Mouse (Mus musculus): Measurements from ENCODE around the gene 4933406M09Rik. TPM values are rescaled to one million over a fixed set of nuclear protein-coding genes. Genes with fewer than 3 reads are reported as not detected.

The 4933406M09Rik gene
- not detected for polyA plus RNA-seq (2014; fragmentation: Illumina TruSeq; extraction: RNeasy Lipid Tissue Mini Kit (QIAGEN cat#74804))

DNA sequence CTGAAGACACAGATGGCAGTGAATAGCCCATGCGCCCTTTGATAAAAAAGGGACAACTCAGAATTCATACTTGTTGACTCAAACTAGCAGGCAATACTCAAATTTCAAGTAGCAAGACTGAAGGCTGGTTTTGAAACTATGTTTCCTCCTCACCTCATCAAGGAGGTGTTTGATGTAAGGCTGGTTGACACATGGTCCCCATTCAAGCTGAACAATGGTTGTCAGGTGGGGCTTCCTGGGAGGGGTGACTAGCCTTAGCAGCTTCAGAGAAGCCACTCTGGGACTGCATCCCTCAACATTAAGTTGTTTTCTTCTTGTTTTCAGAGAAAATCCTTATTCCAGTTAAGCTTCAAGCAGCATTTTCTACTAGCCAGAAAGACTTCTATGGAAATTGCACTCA, at the start of gene 4933406M09Rik:
Gene 4933406M09Rik (plus strand): TSS at position 275 of the 400 bp plus-strand sequence.

GRCm38 (mm10) chr1:134361857-134362212, 23.9 kb upstream of the 4933406M09Rik start, which contains the start of gene Tmem183a:
Gene Tmem183a, minus strand, starts transcription at chr1:134361979.

DNA sequence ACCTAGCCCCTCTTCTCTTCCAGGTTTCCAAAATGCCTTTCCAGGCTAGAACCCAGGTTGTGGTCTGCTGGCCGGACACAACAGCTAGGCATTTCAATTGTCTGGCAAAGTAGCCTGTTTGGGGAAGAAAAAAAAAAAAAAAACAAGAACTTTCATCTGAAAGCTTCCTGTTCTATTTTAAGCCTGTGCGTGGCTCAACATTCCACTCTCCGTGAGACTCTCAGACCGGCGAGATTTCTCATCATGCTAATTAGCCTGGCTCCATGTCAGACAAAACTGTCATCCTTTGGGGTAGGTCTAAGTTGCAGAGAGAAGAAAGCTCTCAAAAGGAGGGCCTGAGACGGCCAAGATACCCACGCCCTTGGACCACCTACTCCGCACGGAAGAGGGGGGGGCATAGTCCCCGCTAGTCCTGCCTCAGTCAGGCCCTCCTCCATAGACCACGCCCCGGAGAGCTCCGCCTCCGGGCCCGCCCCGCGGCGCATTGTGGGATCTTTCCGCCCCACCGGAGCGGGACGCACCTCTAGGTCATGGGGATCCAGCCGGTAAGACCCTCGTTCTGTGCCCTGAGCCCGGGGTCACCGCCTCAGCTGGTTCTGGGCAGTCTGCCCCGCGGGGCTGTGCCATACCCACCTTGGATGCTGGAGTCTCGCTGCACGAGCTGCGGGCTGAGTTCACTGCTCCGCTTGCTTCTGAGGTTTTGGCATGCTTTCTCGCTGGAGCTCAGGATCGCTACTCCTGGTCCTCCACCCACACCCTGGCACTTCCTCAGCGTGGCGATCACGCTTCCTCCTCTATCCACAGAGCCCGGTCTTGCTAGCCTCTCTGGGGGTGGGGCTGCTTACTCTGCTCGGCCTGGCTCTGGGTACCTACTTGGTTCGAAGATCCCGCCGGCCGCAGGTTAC, 20.0 kb downstream of the 4933406M09Rik start, which contains the start of gene Cyb5r1:
Gene Cyb5r1 (plus strand): TSS at position 51 of the 905 bp plus-strand sequence.

GRCm38 (mm10) chr1:134415168-134415831, 29.6 kb downstream of the 4933406M09Rik start, which contains the start of gene Adipor1:
Gene Adipor1, plus strand, starts transcription at chr1:134415378.

Other genes with a start within 250 kb of the 4933406M09Rik start
- gene Chil1, start 203.8 kb upstream of the 4933406M09Rik start, polyA plus RNA-seq (2014; fragmentation: Illumina TruSeq; extraction: RNeasy Lipid Tissue Mini Kit (QIAGEN cat#74804)), result not detected
- gene Mybph, start 192.5 kb upstream of the 4933406M09Rik start, polyA plus RNA-seq (2014; fragmentation: Illumina TruSeq; extraction: RNeasy Lipid Tissue Mini Kit (QIAGEN cat#74804)), result not detected
- 5.0 TPM for gene Adora1, start 150.5 kb upstream of the 4933406M09Rik start, polyA plus RNA-seq (2014; fragmentation: Illumina TruSeq; extraction: RNeasy Lipid Tissue Mini Kit (QIAGEN cat#74804))
- not detected for gene Myog, start 96.0 kb upstream of the 4933406M09Rik start, polyA plus RNA-seq (2014; fragmentation: Illumina TruSeq; extraction: RNeasy Lipid Tissue Mini Kit (QIAGEN cat#74804))
- 0.14 TPM for gene Ppfia4, start 53.0 kb upstream of the 4933406M09Rik start, polyA plus RNA-seq (2014; fragmentation: Illumina TruSeq; extraction: RNeasy Lipid Tissue Mini Kit (QIAGEN cat#74804))
- 46.8 TPM for gene Tmem183a, start 24.0 kb upstream of the 4933406M09Rik start, polyA plus RNA-seq (2014; fragmentation: Illumina TruSeq; extraction: RNeasy Lipid Tissue Mini Kit (QIAGEN cat#74804))
- 17.8 TPM for gene Cyb5r1, start 19.6 kb downstream of the 4933406M09Rik start, polyA plus RNA-seq (2014; fragmentation: Illumina TruSeq; extraction: RNeasy Lipid Tissue Mini Kit (QIAGEN cat#74804))
- 50.0 TPM for gene Adipor1, start 29.4 kb downstream of the 4933406M09Rik start, polyA plus RNA-seq (2014; fragmentation: Illumina TruSeq; extraction: RNeasy Lipid Tissue Mini Kit (QIAGEN cat#74804))
- 34.8 TPM for gene Klhl12, start 69.6 kb downstream of the 4933406M09Rik start, polyA plus RNA-seq (2014; fragmentation: Illumina TruSeq; extraction: RNeasy Lipid Tissue Mini Kit (QIAGEN cat#74804))
- gene Rabif, start 108.7 kb downstream of the 4933406M09Rik start, polyA plus RNA-seq (2014; fragmentation: Illumina TruSeq; extraction: RNeasy Lipid Tissue Mini Kit (QIAGEN cat#74804)), result 49.5 TPM
- not detected for gene Mgat4e, start 163.7 kb downstream of the 4933406M09Rik start, polyA plus RNA-seq (2014; fragmentation: Illumina TruSeq; extraction: RNeasy Lipid Tissue Mini Kit (QIAGEN cat#74804))
- 41.7 TPM for gene Kdm5b, start 174.2 kb downstream of the 4933406M09Rik start, polyA plus RNA-seq (2014; fragmentation: Illumina TruSeq; extraction: RNeasy Lipid Tissue Mini Kit (QIAGEN cat#74804))

All from ovary, adult 10 weeks (tissue).